Mouse (Mus musculus): ENCODE data around the gene Fyn.

Gene Fyn

GRCm38 (mm10) chr10:39378025-39378603 lies 9.5 kb downstream of the Fyn start:
- DNase-seq (ENCODE audit: low spot score in 2 of 2): peak; percentile 37 to 46

DNA sequence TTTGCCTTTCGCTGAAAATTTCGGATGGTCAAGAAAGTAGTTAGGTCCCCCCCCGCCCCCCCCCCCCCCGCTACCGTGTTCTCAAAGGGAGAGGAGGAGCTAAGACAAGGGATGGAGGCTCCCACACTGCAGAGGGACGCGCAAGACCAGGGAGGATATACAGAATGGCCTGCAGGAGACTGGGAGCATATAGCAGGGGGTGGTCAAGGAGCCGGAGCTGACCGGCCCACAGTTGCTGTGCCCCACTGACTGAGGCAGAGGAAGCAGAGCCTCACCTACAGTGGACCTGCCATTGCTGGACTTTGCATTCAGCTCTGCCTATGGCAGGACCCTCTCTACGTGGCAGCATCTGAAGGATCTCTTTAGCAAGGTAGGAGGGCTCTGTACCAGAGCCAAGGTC lies 10.6 kb downstream of the Fyn start:
- no peak for DNase-seq (ENCODE audit: low spot score in 2 of 2)

GRCm38 (mm10) chr10:39379721-39380370 lies 11.2 kb downstream of the Fyn start:
- DNase-seq (ENCODE audit: low spot score in 2 of 2): no peak

- DNase-seq (ENCODE audit: low spot score in 2 of 2): no peak
Observed at GRCm38 (mm10) chr10:39385259-39385658, 16.6 kb downstream of the Fyn start.

DNA sequence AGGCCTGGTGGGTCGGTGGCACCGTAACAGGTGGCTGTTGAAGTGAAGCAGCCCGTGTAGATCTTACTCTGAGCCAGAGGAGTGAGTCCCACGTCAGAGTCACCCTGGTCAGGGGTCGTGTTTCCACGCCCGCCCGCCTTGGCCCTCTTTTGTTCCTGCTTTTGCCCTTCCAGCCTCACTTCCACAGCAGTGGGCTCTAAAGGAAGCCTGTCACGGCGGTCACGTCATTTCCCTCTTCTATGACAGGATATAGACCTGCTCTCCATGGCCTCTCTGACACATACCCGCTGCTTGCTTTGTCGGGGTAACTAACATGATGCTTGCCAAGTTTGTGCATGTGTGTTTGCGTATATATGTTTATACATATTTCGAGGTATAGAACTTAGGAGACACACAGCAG lies 17.5 kb downstream of the Fyn start:
- DNase-seq (ENCODE audit: low spot score in 2 of 2): peak in 1 of 2 experiments; percentile 42

DNA sequence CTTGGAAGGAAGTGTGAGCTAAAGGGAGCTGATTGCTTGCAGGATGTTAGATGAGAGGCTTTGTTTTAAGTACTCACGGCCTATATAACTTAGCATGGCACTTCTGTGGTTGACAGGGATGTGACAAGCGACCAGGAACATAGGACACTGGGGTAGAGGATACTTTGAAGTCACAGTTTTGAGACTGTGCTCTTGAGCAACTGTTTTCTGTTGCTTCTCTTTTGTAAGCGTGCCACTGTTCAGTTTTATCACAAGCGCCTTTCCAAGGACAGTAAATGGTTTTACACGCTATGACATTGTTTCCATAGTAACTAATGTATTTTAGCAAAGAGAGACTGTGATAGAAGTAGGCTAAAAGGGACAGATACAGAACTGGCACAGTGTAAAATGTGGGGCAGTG lies 18.4 kb downstream of the Fyn start:
- no peak for DNase-seq (ENCODE audit: low spot score in 2 of 2)

- no peak for DNase-seq (ENCODE audit: low spot score in 2 of 2)
Observed at GRCm38 (mm10) chr10:39387556-39387955, 18.9 kb downstream of the Fyn start.

DNA sequence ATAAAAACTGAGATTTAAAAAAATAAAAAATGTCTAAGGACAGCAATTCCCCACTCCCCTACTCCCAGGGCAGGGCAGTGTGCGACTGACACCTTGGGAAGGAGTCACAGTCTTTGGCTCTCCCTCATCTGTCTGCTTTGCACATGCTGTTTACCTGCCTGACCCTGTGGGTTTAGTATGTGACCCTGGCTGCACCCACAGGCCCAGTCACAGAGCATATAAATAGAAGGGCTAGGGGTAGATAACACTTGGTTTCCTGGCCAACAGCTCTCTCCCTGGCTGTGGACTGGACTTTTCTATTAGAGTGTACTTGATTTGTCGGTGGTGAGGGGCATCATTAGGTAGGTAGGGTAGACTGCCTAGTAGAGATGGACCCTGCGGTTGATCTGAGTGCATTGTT lies 19.5 kb downstream of the Fyn start:
- DNase-seq (ENCODE audit: low spot score in 2 of 2): peak; percentile 49 to 52

GRCm38 (mm10) chr10:39389451-39389891 lies 20.8 kb downstream of the Fyn start:
- DNase-seq (ENCODE audit: low spot score in 2 of 2): peak in 1 of 2 experiments; percentile 49

DNA sequence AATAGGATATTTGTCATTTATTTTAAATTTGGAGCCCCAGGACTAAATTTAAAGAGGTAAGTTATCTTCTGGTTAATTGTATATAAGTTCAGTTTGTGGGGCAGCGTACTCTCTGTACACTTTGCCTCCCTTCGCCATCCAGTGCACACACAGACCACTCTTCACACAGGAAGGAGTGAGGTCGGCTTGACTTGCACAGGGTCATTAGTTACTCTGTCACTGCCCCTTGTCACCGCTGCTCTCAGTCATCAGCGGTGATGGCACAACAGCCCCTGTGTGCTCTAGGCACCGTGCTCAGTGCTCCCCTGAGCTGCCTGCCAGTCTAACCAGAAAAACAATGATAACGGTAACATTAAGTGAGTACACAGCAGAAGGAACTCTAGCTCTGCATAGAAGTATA lies 21.9 kb downstream of the Fyn start:
- no peak for DNase-seq (ENCODE audit: low spot score in 2 of 2)

- DNase-seq (ENCODE audit: low spot score in 2 of 2): no peak
Observed at GRCm38 (mm10) chr10:39392900-39393483, 24.3 kb downstream of the Fyn start.

DNA sequence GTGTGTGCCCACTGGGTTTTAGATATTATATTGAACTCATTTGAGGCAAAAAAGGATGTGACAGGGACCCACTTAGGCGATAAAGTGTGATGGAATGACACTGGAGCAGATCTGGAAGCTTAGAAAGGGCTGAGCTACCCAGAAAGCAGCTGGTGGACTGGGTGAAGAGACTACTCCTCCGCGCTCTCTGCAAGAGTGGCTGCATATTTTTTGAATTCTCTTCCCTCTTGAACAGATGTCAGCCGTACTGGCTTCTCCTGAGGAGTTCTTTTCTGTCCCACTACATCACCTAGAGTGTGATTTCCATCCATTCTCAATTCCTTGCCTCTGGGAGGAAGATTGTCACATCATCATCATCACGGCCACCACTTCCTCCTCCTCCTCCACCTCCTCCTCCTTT lies 26.9 kb downstream of the Fyn start:
- DNase-seq (ENCODE audit: low spot score in 2 of 2): no peak

- DNase-seq (ENCODE audit: low spot score in 2 of 2): no peak
Observed at GRCm38 (mm10) chr10:39398924-39399323, 30.3 kb downstream of the Fyn start.

GRCm38 (mm10) chr10:39400155-39400554 lies 31.5 kb downstream of the Fyn start:
- DNase-seq (ENCODE audit: low spot score in 2 of 2): no peak

- no peak for DNase-seq (ENCODE audit: low spot score in 2 of 2)
Observed at GRCm38 (mm10) chr10:39402487-39402886, 33.8 kb downstream of the Fyn start.

DNA sequence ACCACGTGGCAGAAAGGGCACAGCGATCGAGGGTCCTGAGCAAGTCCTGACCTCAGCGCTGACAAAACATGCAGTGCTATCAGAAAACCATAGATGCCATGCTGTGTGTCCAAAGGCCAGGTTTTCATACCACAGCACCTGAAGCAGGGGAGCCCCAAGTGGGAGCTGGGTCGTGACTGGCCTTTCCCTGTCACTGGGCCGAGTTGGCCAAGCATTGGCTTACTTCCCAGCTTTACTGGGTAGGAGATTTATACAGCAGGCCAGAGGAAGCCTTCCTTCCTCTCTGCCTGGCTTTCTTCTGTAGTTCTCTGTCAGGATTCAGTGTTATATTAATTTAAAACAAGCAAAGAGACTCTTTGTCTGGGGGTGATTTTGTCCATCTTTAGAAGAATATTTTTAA lies 35.1 kb downstream of the Fyn start:
- DNase-seq (ENCODE audit: low spot score in 2 of 2): no peak

DNA sequence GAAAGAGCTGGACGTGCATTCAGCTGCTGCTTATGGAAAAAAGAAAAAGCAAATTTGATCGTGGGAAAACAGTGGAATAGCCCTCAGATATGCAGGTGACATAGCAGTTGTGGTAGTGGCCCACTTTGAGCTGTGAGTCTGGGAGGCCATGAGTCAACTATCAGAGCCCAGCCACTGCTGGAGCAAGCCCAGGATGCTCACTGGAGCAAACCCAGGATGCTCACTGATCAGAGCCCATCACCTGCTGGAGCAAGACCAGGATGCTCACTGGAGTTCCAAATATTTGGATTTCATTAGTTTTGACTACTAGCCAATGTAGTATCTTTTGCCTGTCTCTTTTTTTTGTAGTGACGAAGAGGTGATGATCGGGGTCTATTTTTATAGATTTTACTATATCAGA lies 35.5 kb downstream of the Fyn start:
- no peak for DNase-seq (ENCODE audit: low spot score in 2 of 2)

DNA sequence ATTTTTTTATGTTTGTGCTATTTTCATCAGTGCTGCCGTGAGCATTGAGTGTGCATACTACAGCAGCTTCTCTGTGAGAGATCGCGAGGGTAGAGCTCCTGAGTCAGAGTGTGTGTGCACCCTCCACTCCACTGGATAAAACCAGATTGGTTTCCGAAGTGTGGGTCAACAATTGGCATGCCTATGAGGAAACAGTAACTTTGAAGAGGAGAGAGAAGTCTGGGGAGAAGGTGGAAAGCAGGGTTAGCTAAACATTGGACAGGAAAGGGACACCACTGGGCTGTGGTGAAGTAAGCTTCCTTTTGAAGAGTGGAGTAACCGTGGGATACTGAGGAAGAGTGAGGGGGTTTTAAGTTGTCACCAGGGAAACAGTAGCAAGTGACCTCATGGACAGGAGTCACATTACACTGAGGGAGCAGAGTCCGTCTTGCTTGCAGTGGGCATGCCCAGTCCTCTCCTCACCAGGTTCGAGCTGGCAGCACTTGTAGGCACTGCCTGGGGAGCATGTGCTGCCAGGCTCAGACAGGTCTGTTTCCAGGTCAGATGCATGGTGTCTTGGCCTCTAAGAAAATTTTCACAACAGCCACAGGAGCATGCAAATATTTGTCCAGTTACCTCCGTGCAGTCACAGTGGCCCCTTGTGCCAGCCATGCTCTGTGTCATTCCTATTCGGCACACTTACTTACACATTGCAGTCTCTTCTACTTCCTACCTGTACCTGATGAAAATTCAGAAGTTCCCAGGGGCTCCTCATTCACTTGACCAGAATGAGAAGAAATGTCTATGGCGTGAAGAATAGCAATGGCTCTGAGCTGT lies 37.5 kb downstream of the Fyn start:
- DNase-seq (ENCODE audit: low spot score in 2 of 2): no peak

- peak in 1 of 2 experiments; percentile 44 for DNase-seq (ENCODE audit: low spot score in 2 of 2)
Observed at GRCm38 (mm10) chr10:39406798-39407189, 38.1 kb downstream of the Fyn start.

DNA sequence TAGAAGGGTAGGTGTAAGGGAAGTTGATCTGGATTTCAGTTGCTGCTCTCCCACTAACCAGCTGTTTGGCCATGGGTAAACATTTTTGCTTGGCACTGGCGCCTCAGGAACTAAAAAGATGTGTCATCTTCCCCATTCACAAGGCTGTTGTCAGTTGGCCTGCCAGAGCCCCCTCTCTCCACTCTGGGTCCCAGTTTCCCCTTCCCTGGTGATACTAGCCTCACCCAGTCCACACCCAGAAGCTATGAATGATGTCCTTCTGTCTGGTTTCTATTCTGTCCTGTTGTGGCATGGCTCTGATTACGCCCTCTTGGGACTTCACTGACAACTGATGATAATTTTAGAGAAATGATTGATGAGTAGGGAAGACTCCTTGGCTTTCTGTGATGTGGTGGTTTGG lies 38.9 kb downstream of the Fyn start:
- no peak for DNase-seq (ENCODE audit: low spot score in 2 of 2)

- DNase-seq (ENCODE audit: low spot score in 2 of 2): no peak
Observed at GRCm38 (mm10) chr10:39409602-39410001, 40.9 kb downstream of the Fyn start.

GRCm38 (mm10) chr10:39410151-39410649 lies 41.5 kb downstream of the Fyn start:
- DNase-seq (ENCODE audit: low spot score in 2 of 2): peak in 1 of 2 experiments; percentile 55

Data from heart, adult 9 months (tissue).